Mouse (Mus musculus): ENCODE data around the gene Cyp1a1.

Cyp1a1 gene

DNA sequence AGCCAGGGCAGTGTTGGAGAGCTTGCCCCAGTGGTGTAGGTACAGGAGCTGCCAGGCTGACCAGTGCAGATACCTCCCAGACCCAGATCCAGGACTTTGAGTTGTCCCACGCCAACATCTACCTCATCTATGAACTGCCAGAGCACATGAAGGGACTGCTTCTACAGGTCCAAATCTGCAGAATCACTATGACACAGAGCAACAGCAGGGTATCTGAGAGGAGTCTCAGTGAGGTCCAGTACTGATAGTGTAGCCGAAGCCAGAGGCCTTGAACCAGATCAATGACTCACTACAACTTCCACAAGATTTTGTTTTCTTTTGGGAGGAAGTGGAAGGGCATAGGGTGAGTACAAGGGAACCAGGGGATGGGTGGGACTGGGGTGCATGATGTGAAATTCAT, at the start of gene Cyp1a1:
Gene Cyp1a1 (plus strand): TSS at position 178 of the 400 bp plus-strand sequence.
- no peak for DNase-seq (ENCODE audit: low read depth, low spot score)

- no peak for DNase-seq (ENCODE audit: low read depth, low spot score)
Observed at GRCm38 (mm10) chr9:57638651-57639459, 48.9 kb upstream of the Cyp1a1 start.

GRCm38 (mm10) chr9:57639661-57640328, 47.9 kb upstream of the Cyp1a1 start:
- no peak for DNase-seq (ENCODE audit: low read depth, low spot score)

DNA sequence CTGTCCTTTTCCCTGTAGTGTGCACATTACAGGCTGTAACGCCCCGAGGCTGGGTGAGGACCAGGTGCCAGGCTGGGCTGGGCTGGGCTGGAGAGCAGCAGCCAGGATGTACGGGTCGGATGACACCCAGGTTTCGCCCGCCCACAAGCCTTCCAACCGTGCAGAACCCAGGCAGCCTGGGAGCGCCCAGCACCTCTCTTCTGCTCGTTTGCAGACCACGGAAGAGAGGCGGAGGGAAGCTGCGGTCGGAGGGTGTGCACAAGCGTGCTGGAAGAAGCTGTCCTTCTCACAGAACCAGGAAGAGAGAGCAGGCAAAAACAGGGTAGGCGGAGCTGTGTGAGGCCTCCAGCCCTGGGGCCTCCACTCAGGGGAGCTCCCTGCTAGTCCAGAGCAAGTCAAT, 47.3 kb upstream of the Cyp1a1 start:
- peak; percentile 77 for DNase-seq (ENCODE audit: low read depth, low spot score)

- DNase-seq (ENCODE audit: low read depth, low spot score): no peak
Observed at GRCm38 (mm10) chr9:57641022-57641421, 46.7 kb upstream of the Cyp1a1 start.

GRCm38 (mm10) chr9:57641775-57642550, 45.8 kb upstream of the Cyp1a1 start:
- DNase-seq (ENCODE audit: low read depth, low spot score): peak; percentile 74

DNA sequence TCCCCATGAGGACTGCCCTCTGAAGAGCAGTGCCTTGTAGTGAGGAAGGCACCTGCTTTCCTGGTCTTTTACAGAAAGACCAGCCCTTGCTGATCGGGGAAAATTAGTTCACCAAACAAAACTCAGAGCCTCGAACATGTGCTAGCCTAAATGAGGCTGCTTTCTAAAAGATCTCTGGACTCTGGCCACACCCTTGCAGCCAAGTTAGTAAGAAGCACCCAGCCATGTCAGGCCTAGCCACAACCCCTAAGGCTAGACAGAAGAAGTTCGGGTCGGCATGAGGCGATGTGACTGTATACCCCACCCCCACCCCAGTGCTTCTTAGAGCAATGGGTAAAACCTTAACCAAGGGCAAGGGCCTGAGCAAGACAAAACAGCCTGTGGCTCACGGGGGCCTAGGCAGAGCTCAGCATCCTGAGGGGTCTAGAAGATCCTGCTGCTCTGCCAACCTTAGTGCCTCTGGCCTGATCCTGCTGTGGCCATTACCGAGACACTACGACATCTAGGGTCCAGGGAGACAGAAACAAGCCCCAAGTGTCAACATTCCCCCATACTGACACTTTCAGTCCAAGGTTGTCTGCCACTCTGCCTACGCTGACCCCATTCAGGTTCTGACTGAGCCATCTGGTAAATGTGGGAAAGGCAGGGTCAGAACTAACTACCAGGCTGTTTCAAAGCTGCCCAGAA, 44.4 kb upstream of the Cyp1a1 start:
- DNase-seq (ENCODE audit: low read depth, low spot score): no peak

GRCm38 (mm10) chr9:57643856-57644180, 43.9 kb upstream of the Cyp1a1 start:
- DNase-seq (ENCODE audit: low read depth, low spot score): no peak

GRCm38 (mm10) chr9:57644442-57644943, 43.2 kb upstream of the Cyp1a1 start:
- no peak for DNase-seq (ENCODE audit: low read depth, low spot score)

GRCm38 (mm10) chr9:57644944-57645893, 42.5 kb upstream of the Cyp1a1 start:
- peak; percentile 94 for DNase-seq (ENCODE audit: low read depth, low spot score)

DNA sequence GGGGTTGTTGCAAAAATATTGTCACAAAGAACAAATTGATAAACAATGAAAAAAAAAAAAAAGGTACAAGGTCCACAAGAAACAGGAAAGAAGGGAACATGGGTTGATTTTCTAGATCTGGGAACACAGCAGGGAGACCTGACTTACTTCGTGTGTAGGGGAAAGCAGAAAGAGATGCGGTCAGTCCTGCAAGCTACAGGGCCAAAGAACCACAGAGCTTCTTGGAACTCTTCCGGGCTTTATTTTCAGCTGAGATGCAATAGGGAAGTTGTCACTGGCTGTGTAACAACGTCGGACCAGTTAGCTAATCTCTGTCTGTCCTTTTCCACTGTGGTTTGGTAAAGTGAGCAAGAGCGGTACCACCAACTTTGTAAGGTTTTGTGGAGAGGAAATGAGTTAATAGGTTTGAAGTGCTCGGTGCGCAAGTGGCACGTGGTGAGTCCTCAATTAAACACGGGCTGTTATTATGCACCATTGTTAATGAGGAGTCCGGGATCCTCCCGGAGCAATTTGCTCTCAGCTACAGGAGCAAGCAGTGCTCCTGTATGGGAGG, 41.1 kb upstream of the Cyp1a1 start:
- peak; percentile 42 for DNase-seq (ENCODE audit: low read depth, low spot score)

DNA sequence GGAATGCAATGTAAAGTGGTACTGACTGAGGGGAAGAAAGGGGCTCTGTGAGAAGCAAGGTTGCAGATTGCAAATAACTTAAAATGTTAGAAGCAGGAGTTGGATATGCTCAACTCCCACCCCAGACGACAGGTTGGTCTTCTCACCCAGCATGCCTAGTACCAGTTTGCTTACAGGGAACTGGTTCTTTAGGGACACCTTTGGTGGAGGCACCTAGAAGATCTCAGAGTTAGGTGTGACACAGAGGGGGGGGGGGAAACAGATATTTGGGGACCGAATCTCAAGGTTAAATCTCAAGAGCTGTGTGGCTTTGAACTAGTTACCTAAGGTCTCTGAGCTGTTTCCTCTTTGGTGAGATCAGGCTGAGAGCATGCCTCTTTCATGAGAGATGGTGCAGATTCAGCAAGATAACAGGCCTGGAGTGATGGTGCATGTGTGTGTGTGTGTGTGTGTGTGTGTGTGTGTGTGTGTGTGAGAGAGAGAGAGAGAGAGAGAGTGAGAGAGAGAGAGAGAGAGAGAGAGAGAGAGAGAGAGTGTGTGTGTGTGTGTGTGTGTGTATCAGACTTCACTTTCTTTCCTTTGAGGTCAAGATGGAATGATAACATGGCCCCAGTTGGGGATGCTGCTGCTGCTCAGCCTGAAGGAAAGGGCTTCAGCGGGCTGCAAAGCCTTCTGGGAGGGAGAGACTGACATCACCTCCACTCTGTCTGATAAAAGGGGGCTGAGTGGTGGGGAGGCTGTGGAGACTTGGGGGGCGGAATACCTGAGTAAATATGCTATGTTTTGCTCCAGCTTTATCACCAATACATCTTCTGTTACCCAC, 40.2 kb upstream of the Cyp1a1 start:
- no peak for DNase-seq (ENCODE audit: low read depth, low spot score)

GRCm38 (mm10) chr9:57650130-57650785, 37.5 kb upstream of the Cyp1a1 start:
- DNase-seq (ENCODE audit: low read depth, low spot score): no peak

GRCm38 (mm10) chr9:57650786-57651311, 36.9 kb upstream of the Cyp1a1 start:
- DNase-seq (ENCODE audit: low read depth, low spot score): peak; percentile 45

DNA sequence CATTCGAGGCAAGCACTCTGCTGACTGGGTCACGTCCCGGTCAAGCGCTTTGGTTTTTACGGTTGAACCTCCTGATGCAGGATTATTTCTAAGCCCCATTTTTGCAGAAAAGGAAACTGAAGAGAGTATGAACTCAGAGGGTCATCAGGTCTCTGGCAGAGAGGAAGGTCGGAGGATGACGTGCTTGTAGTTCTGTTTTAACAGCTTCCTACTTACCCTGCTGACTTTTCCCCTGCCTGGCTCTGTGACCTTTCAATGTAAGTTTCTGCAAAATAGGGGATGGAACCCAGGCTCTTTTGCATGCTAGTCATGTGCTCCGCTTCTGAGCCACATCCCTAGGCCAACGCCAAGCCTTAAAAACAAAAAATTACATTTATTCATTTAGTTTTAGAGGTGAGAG, 35.4 kb upstream of the Cyp1a1 start:
- no peak for DNase-seq (ENCODE audit: low read depth, low spot score)

GRCm38 (mm10) chr9:57652855-57653254, 34.9 kb upstream of the Cyp1a1 start:
- no peak for DNase-seq (ENCODE audit: low read depth, low spot score)

DNA sequence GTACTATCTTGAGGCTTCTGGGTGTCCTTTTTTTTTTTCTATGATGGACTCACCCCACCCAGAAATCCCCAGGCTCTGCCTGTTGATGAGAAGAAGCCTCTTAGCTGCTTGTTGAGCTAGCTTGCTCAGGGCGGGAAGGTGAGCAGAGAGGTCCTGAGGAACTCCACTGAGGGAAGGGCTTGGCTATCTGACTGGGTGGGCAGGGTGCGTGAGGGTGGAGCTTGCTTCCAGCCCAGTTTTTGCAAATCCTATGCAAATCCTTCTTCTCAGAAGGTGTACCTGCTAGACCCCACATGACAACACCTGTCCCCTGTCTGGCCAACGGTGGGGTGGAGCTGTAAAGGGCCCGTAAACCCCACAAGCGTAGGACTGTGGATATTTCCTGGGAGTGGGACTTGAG, 34.4 kb upstream of the Cyp1a1 start, which contains the start of gene Csk:
Gene Csk (minus strand): TSS at position 349 of the 400 bp plus-strand sequence.
- no peak for DNase-seq (ENCODE audit: low read depth, low spot score)

DNA sequence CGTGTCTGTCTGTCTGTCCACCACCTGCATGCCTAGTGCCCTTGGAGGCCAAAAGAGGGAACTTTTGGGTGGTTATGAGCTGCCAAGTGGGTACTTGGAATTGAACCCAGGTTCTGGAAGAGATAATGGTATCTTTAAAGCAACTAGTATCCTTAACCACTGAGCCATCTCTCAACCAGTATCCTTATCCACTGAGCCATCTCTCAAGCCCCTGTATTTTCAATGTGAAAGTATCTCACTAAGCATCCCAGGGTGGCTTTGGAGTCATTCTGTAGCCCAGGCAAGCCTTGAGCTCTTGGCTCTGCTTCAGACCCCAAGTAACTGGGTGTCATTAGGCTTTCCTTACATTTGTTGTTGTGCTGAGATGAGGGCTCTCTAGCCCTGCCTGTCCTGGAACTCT, 32.8 kb upstream of the Cyp1a1 start:
- no peak for DNase-seq (ENCODE audit: low read depth, low spot score)

Data from brain, adult 2 months (tissue).